Mouse (Mus musculus): ENCODE measurements at regions not wholly inside any gene's neighbourhood (a gene's known extent, or its start where the extent isn't known, plus 50 kb on each side); places are given as distances from the start of the nearest gene placed in this dataset.

- DNase-seq, result no peak
These were observed 1786.1 kb downstream of the 9330182O14Rik start for GRCm38 (mm10) chr15:41920270-41920669.

- DNase-seq, result no peak
These were observed 1802.5 kb downstream of the 9330182O14Rik start for GRCm38 (mm10) chr15:41936697-41937096.

DNA sequence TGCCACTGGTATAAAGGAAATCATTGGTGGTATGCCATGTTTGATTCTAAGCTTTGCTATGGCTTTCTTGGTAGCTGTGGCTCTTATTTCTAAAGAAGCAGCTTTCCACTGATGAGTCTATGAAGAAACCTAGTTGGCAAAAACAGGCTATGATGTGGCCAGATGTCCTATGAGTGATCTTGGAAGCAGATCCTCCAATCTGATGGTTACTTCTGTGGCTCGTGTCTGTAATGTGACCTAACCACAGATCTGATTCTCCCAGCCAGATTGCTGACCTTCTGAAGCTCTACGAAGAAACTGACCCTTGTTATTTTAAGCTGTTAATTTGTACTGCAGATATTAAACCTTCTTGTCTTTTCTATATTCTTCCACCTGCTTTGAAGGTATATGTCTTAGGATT is 1811.1 kb downstream of the 9330182O14Rik start:
- no peak for DNase-seq

- DNase-seq, result no peak
These were observed 1813.7 kb downstream of the 9330182O14Rik start for GRCm38 (mm10) chr15:41947888-41948287.

GRCm38 (mm10) chr15:41948347-41949093 is 1814.4 kb downstream of the 9330182O14Rik start:
- DNase-seq, result peak in 1 of 2 experiments; percentile 12

DNA sequence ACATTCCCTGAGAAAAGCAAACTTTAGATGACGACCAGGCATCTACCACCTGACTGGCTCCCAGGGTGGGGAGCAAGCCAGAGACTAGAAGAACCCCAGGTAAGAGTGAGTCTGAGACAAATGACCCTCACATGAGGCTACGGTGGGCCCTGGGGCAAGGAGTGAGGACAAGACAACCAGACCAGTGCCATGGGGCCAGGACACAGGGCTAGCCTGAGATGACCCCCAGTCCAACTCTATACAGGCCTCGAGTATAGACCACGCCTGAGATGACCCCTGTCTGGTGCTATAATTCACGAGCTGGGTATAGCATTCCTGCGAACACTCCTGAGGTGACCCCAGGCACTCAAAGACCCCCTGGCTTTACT is 1814.9 kb downstream of the 9330182O14Rik start:
- DNase-seq, result no peak

- peak; percentile 16 to 19 for DNase-seq
These were observed 1817.1 kb downstream of the 9330182O14Rik start for GRCm38 (mm10) chr15:41951276-41951675.

DNA sequence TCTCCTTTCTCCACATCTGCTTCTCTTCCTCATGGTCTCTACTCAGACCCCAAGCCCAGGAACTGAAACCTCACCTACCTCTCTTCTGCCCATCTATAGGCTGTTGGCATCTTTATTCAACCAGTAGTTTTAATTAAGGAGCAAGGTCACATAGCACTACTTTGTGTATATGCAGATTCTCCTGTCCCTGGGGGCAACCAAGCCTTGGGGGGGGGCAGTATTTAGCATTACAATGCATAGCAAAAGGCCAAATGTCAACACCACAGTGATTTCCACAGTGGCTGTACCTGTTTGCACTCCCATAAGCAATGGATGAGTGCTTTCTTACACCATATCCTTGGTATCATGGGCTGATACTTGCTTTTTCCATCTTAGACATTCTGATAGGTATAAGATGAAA is 1826.4 kb downstream of the 9330182O14Rik start:
- no peak for DNase-seq

DNA sequence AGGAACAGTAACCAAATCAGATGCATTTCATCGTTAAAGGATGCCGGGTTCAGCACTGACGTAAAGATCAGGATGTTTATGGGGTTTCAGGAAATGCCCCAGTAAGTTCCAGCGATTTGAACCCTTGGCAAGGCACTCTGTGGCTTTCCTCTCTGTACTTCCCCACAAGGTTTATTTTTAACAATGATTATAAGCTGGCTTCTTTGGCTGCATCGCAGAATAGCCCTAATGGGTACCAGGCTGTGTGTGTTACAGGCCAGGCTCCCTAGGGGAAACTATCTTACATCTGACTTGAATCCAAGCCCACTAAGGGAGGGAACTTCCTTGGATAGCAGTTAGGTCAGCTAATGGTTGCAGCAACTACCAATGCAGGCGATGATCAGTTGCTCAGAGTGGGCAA is 1836.7 kb downstream of the 9330182O14Rik start:
- no peak for DNase-seq

DNA sequence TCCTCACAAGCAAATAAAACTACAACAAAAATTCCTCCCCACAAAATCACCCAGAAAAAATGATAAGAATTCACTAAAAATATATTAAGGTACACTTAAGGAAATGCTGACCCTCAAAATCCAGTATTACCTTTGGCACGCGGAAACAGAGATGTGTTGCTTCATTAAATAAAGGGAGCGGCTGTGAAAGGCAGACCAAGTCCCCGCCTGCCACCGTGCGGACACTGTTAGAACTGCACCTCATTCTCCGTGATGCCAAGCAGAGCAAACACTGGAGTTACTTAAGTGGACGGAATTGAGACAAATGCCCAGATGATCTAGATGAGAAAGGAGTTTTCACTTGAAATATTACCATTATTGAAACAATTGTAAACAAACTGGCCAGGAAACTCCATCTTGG is 1839.1 kb downstream of the 9330182O14Rik start:
- peak; percentile 89 to 93 for DNase-seq

- no peak for DNase-seq
These were observed 1843.0 kb downstream of the 9330182O14Rik start for GRCm38 (mm10) chr15:41977196-41977595.

GRCm38 (mm10) chr15:41977649-41978231 is 1843.6 kb downstream of the 9330182O14Rik start:
- peak; percentile 64 to 66 for DNase-seq

DNA sequence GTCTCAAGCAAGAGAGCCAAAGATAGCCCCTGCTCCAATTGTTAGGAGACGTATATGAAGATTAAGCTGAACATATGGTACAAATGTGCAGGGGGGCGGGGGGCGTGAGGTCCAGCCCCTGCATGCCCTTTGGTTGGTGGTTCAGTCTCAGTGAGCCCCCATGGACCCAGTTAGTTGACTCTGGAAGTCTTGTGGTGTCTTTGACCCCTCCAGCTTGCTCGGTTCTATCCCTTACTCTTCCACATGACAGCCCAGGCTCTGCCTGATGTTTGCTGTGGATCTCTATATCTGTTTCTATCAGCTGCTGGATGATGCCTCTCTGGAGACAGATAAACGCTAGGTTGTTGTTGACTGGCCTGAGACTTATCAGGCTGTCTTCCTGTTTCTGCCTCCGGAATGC is 1849.1 kb downstream of the 9330182O14Rik start:
- no peak for DNase-seq

GRCm38 (mm10) chr15:41984267-41984666 is 1850.1 kb downstream of the 9330182O14Rik start:
- no peak for DNase-seq

DNA sequence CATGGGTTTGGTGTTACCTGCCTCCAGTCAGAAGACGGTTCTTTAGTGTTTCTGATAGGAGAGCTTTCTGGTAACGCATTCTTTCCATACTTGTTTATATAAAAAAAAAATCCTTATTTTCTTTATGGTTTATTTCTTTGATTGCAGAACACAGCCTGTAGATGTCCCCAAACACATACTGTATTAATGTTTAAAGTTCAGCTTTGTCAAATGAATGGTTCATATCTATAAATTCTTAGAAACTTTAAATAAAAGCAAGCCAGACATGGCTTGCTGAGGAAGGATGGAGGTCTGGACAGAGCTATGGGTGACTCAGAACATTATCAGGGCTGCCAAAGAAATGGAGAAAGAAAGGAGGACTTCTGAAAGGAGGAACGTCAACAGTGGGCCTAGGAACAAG is 1852.1 kb downstream of the 9330182O14Rik start:
- no peak for DNase-seq

GRCm38 (mm10) chr15:41989065-41989464 is 1854.9 kb downstream of the 9330182O14Rik start:
- no peak for DNase-seq

DNA sequence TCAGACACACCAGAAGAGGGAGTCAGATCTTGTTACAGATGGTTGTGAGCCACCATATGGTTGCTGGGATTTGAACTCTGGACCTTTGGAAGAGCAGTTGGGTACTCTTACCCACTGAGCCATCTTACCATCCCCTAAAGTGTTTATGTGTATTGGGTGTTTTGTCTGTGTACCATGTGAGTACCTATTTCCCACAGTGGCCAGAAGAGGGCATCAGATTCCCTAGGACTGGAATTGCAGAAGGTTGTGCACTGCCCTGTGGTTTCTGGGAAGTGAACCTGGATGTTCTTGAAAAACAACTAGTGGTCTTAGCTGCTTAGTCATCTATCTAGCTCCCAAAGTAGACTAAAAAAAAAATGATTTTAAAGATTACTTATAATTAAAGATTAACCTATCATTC is 1857.7 kb downstream of the 9330182O14Rik start:
- DNase-seq, result no peak

- peak; percentile 67 to 70 for DNase-seq
These were observed 1898.1 kb downstream of the 9330182O14Rik start for GRCm38 (mm10) chr15:42032286-42032685.

DNA sequence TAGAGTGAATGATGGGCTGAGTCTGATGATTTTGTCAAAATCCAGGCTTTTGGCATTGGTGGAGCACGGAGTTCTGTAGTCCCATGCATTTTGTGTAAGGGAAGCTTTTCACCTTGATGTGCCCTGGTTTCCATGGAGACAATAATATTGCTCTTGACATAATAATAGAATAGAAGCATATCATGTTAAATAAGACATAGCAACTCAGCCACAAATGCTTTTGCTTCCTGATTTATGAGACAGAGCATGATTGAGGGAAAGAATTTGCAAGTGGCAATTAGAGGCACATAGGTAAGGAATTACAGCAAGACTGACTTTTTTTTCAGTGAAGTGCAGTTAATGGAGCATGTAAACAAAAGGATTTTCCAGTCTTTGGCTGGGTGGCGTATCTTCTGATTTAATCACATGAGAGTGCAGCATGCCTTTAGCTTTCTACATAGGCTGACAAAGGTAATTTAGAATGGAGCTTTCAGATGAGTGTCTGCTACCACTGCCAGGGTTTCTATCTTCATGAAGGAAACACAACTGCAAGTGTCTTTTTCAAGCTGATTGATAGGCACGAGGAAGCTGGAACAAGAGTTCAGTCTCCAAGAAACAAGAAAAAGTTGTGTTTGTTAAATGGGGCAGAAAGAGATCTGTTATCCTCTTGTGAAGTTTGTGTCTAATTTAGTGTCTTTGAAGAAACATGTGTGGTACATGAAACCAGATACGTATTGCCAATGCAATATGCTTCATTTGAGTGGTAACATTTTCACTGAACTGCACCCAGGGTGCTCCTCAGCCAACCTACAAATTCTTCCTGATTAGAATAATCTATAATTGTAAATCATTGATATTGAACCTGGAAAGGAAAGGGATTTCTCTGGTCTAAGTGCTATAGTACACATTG is 1913.2 kb downstream of the 9330182O14Rik start:
- DNase-seq, result no peak

DNA sequence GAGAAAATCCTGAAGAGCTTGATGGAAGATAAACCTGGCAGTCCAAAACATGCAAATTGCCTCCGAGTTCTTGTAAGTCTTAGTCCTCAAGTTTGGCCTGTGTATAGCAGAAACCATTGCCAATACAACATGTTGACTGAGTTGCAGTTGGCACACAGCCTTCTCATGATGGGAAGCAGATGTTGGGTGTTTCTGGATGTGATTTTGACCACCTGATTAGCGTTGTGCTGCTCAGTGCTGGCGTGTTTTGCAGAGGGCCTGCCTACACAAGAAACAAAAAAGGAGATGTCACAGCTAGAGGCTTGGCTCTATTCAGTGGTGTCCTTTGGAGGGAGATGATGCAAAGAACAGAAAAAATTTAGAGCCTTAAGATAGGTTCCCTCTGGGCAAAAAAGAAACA is 1922.6 kb downstream of the 9330182O14Rik start:
- no peak for DNase-seq

DNA sequence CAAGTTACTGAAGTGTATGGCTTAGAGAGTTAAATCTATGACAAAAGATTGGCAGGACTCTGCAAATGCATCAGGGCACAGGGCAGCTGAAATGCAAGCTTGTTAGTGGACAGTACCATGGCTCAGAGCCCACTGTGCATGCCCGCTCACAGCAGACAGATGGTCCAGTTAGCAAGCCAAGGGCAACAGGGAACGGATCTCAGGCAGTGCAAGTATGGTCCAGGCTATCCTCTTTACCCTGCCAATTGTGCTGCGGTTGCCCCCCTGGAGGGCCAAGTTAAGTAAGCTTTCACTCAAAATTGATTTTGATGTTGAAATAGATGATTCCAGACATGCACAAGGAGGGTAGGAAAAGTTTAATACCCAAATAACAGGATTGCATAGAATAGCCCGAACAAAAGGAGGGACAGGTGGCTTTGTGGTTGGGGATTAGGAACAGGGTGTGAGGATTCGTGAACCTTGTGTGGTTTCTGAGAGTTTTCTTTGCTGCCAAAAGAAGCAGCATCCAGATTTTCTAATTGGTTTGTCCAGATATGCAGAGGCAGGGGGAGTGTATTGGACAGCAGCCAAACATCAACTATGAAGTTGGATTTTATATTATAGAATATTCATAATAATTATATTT is 1934.2 kb downstream of the 9330182O14Rik start:
- peak; percentile 87 to 90 for DNase-seq

GRCm38 (mm10) chr15:42069072-42069471 is 1934.9 kb downstream of the 9330182O14Rik start:
- DNase-seq, result no peak

DNA sequence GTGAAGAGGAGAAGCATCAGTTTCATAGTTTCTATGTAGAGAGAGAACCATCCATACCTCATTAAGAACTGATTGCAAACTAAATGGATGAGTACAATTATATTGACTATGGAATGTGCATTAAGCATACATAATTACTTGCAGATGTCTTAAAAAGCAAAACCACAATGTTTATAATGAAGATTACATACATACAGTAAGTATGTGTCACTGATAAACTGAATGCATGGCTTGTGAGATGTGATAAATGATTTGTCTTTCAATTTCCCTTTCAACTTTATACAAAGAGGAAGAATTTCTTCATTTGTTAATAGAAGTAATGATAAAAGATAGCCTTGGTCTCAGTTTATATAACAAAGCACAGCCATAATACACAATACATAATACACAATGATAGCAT is 1939.3 kb downstream of the 9330182O14Rik start:
- DNase-seq, result no peak
